Mouse (Mus musculus): ENCODE measurements at regions not wholly inside any gene's neighbourhood (a gene's known extent, or its start where the extent isn't known, plus 50 kb on each side); places are given as distances from the start of the nearest gene placed in this dataset.

DNA sequence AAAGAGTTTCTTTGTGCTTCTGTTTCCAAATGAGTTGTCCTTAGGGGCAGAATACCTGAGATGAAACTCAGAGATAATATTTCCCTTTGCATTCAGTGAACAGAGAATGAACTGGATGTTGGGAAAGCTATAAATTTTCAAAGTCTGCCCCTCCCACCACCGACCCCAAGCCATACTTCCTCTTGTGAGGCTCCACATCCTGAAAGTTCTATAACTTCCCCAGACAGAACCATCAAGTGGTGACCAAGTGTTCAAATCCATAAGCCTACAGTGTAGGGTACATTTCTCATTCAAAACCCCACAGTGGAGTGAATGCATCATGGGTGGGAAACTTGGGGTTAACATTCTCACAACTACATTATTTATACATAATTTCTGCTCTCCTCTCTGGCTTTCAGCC, 132.1 kb upstream of the Tusc1 start:
- H3K27me3 ChIP-seq (ENCODE audit: insufficient read depth, low read length), result no peaks in the 10 kb centered on the region
- TF ChIP-seq GATA1 (IDR thresholded peaks at IDR 0.05; ENCODE audit: borderline replicate concordance, low read length) (no peak), CTCF (IDR thresholded peaks at IDR 0.05; ENCODE audit: low read depth, low read length) (no peak), POLR2AphosphoS5 (IDR thresholded peaks at IDR 0.05; ENCODE audit: insufficient replicate concordance, low read depth, low read length) (no peak), GATA2 (IDR thresholded peaks at IDR 0.05; ENCODE audit: borderline replicate concordance, low read depth, low read length) (no peak), TAL1 (conservative IDR thresholded peaks at IDR 0.05; ENCODE audit: low read depth, low read length) (no peak)
- H3K36me3 ChIP-seq (replicated peaks), result no peaks in the 10 kb centered on the region
- H3K4me3 ChIP-seq (ENCODE audit: low read depth, low read length), result no peak overlapping the region
- no peak for ATAC-seq (ENCODE audit: extremely low read depth, insufficient number of reproducible peaks, low FRiP score, poor library complexity, severe bottlenecking)
- no peaks in the 10 kb centered on the region for H3K9me3 ChIP-seq (replicated peaks)
- no peak for DNase-seq (ENCODE audit: low spot score)
- 0 out of 2 replicates have a peak, but pooled peaks cover 2% of the 10 kb centered on the region for H3K4me1 ChIP-seq (ENCODE audit: insufficient read depth, low read depth, low read length)

DNA sequence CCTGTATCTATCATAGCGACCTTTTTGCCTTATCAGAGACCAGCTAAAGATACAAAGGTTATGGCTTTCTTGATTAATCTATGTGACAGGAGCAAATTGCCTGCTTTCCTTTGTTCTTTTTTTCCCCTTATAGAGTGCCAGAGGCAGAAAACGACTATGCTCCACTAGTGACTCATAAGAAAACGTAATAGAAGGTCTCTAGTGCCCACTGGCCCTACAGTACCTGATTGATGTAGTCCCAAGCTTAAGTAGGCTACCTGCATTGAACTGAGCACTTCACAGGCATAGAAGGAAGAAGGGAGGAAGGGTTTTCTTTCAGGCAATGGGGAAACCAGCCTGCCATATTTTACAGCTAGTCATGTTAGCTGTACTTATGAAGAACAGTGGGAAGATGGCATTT, 116.0 kb upstream of the Tusc1 start:
- no peak for DNase-seq (ENCODE audit: low spot score)
- no peaks in the 10 kb centered on the region for H3K9me3 ChIP-seq (replicated peaks)
- H3K4me1 ChIP-seq (ENCODE audit: insufficient read depth, low read depth, low read length), result no peaks in the 10 kb centered on the region
- H3K27me3 ChIP-seq (ENCODE audit: insufficient read depth, low read length), result no peaks in the 10 kb centered on the region
- no peaks in the 10 kb centered on the region for H3K36me3 ChIP-seq (replicated peaks)
- no peak overlapping the region for H3K4me3 ChIP-seq (ENCODE audit: low read depth, low read length)
- no peak for ATAC-seq (ENCODE audit: extremely low read depth, insufficient number of reproducible peaks, low FRiP score, poor library complexity, severe bottlenecking)
- TF ChIP-seq CTCF (IDR thresholded peaks at IDR 0.05; ENCODE audit: low read depth, low read length) (no peak), GATA1 (IDR thresholded peaks at IDR 0.05; ENCODE audit: borderline replicate concordance, low read length) (no peak), POLR2AphosphoS5 (IDR thresholded peaks at IDR 0.05; ENCODE audit: insufficient replicate concordance, low read depth, low read length) (no peak), GATA2 (IDR thresholded peaks at IDR 0.05; ENCODE audit: borderline replicate concordance, low read depth, low read length) (no peak), TAL1 (conservative IDR thresholded peaks at IDR 0.05; ENCODE audit: low read depth, low read length) (no peak)

DNA sequence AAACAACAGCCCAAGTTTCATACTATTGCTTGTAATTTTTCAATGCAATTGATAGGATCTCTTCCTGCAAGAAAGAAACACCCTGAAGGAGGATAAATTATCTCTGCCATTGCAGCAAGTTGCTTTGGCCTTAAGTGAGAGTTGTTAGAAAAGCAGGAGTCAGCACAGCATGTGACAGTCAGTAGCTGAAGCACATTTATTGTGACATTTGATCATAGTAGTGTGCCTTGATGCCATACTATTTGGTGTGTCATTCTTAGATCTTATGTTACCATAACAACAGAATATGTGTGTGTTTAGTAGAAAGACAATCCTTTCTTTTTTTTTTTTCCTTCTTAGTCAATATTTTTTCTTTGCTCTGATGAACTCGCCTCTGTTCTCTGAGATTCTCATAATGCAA, 115.5 kb upstream of the Tusc1 start:
- no peak for DNase-seq (ENCODE audit: low spot score)
- Histone ChIP-seq H3K4me3 (ENCODE audit: low read depth, low read length) (no peak overlapping the region), H3K9me3 (replicated peaks) (no peaks in the 10 kb centered on the region), H3K36me3 (replicated peaks) (no peaks in the 10 kb centered on the region), H3K4me1 (ENCODE audit: insufficient read depth, low read depth, low read length) (no peaks in the 10 kb centered on the region), H3K27me3 (ENCODE audit: insufficient read depth, low read length) (no peaks in the 10 kb centered on the region)
- no peak for TF ChIP-seq TAL1 (conservative IDR thresholded peaks at IDR 0.05; ENCODE audit: low read depth, low read length)
- no peak for TF ChIP-seq GATA2 (IDR thresholded peaks at IDR 0.05; ENCODE audit: borderline replicate concordance, low read depth, low read length)
- TF ChIP-seq POLR2AphosphoS5 (IDR thresholded peaks at IDR 0.05; ENCODE audit: insufficient replicate concordance, low read depth, low read length), result no peak
- ATAC-seq (ENCODE audit: extremely low read depth, insufficient number of reproducible peaks, low FRiP score, poor library complexity, severe bottlenecking), result no peak

DNA sequence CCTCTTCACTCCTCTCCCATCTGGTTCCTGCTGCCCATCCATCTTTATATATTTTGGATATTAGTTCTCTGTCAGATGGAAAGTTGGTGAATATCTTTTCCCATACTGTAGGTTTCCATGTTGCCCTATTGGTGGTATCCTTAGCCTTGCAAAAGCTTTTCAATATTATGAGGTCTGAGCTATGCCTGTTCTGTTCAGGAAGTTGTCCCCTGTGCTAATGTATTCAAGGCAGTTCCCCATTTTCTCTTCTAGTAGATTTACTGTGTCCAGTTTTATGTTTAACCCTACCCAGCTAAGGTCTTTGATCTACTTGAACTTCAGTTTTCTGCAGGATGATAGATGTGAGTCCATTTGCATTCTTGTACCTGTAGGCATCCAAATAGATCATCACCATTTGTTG, 109.4 kb upstream of the Tusc1 start:
- no peak overlapping the region for H3K4me3 ChIP-seq (ENCODE audit: low read depth, low read length)
- H3K27me3 ChIP-seq (ENCODE audit: insufficient read depth, low read length), result no peaks in the 10 kb centered on the region
- H3K36me3 ChIP-seq (replicated peaks), result no peaks in the 10 kb centered on the region
- H3K9me3 ChIP-seq (replicated peaks), result no peaks in the 10 kb centered on the region
- ATAC-seq (ENCODE audit: extremely low read depth, insufficient number of reproducible peaks, low FRiP score, poor library complexity, severe bottlenecking), result no peak
- no peaks in the 10 kb centered on the region for H3K4me1 ChIP-seq (ENCODE audit: insufficient read depth, low read depth, low read length)
- DNase-seq (ENCODE audit: low spot score), result no peak
- no peak for TF ChIP-seq GATA2 (IDR thresholded peaks at IDR 0.05; ENCODE audit: borderline replicate concordance, low read depth, low read length)
- TF ChIP-seq POLR2AphosphoS5 (IDR thresholded peaks at IDR 0.05; ENCODE audit: insufficient replicate concordance, low read depth, low read length), result no peak
- TF ChIP-seq GATA1 (IDR thresholded peaks at IDR 0.05; ENCODE audit: borderline replicate concordance, low read length), result no peak
- no peak for TF ChIP-seq CTCF (IDR thresholded peaks at IDR 0.05; ENCODE audit: low read depth, low read length)
- no peak for TF ChIP-seq TAL1 (conservative IDR thresholded peaks at IDR 0.05; ENCODE audit: low read depth, low read length)

DNA sequence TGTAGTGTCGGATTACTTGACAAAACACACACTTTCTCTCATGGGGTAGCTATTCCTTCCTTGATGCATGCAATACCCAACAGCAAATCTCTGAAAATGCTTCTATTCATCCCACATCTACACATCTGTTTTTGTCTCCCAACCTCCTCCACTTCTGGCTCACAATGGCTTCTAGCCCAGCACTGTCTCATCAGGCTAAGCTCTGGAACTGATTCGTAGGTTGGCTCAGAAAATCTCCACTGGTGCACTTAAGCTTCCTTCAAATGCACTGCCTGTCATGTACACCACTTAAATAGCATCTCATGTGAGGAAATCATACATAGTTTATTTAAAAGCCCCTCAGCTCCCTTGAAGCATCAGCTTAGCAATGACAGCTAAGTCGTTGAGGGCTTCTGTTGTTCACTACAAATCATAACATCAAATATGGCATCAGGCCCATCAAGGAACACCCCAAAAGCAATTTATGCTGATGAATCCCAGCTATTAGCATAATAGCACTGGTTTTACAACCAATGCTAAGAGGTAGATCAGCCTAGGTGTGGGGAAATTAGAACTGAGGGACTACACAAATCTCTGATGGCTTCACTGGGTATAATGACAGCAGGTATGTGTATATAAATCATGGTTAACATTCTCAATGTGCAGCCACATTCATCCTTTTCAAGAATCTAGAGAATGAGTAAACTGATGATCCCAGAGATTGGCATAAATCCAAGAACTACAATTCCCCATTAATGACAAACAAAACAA, 103.5 kb upstream of the Tusc1 start:
- Histone ChIP-seq H3K4me1 (ENCODE audit: insufficient read depth, low read depth, low read length) (no peaks in the 10 kb centered on the region), H3K27me3 (ENCODE audit: insufficient read depth, low read length) (no peaks in the 10 kb centered on the region), H3K4me3 (ENCODE audit: low read depth, low read length) (no peak overlapping the region), H3K9me3 (replicated peaks) (no peaks in the 10 kb centered on the region), H3K36me3 (replicated peaks) (no peaks in the 10 kb centered on the region)
- DNase-seq (ENCODE audit: low spot score) (no peak), ATAC-seq (ENCODE audit: extremely low read depth, insufficient number of reproducible peaks, low FRiP score, poor library complexity, severe bottlenecking) (no peak)
- TF ChIP-seq POLR2AphosphoS5 (IDR thresholded peaks at IDR 0.05; ENCODE audit: insufficient replicate concordance, low read depth, low read length) (no peak), GATA1 (IDR thresholded peaks at IDR 0.05; ENCODE audit: borderline replicate concordance, low read length) (no peak), CTCF (IDR thresholded peaks at IDR 0.05; ENCODE audit: low read depth, low read length) (no peak), GATA2 (IDR thresholded peaks at IDR 0.05; ENCODE audit: borderline replicate concordance, low read depth, low read length) (no peak), TAL1 (conservative IDR thresholded peaks at IDR 0.05; ENCODE audit: low read depth, low read length) (no peak)

DNA sequence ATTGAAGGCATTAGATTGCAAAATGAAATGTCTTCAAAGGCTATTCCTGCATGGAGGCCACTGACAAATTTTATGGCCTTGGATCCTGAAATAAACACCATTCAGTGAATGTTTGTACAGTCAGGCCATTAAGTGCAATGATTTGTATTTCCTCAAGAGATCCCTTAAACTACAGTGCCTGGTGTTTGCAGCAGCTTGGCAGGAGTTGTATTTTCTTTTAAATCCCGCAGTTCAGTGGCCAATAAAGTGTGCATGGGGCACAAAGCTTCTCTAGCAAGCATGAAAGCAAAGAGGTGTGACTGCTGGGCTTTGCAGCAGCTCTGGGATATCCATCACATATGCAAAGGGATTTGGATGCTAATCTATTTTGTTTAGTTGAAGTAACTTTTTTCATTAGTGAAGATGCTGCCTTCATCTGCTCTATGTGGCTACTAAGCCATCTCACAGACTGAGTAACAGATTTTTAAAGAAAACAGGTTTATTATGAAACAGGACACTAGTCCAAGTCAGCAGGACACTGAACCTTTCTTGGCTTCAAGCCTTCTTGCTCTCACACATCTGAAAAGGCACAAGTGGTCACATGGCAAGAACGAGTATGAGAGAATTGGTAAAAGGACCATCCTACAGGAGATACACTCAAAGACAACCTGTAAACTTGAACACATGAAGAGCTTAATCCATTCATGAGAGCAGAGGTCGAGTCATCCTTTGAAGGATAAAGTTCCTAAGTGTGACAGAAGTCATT, 102.2 kb upstream of the Tusc1 start:
- no peak for DNase-seq (ENCODE audit: low spot score)

More for the DNA sequence above, 102.2 kb upstream of the Tusc1 start:
- H3K4me3 ChIP-seq (ENCODE audit: low read depth, low read length), result no peak overlapping the region
- no peak for TF ChIP-seq CTCF (IDR thresholded peaks at IDR 0.05; ENCODE audit: low read depth, low read length)
- TF ChIP-seq GATA1 (IDR thresholded peaks at IDR 0.05; ENCODE audit: borderline replicate concordance, low read length), result no peak
- no peak for TF ChIP-seq POLR2AphosphoS5 (IDR thresholded peaks at IDR 0.05; ENCODE audit: insufficient replicate concordance, low read depth, low read length)
- TF ChIP-seq GATA2 (IDR thresholded peaks at IDR 0.05; ENCODE audit: borderline replicate concordance, low read depth, low read length), result no peak
- TF ChIP-seq TAL1 (conservative IDR thresholded peaks at IDR 0.05; ENCODE audit: low read depth, low read length), result no peak
- no peaks in the 10 kb centered on the region for H3K27me3 ChIP-seq (ENCODE audit: insufficient read depth, low read length)
- ATAC-seq (ENCODE audit: extremely low read depth, insufficient number of reproducible peaks, low FRiP score, poor library complexity, severe bottlenecking), result no peak
- H3K36me3 ChIP-seq (replicated peaks), result no peaks in the 10 kb centered on the region
- H3K9me3 ChIP-seq (replicated peaks), result no peaks in the 10 kb centered on the region
- H3K4me1 ChIP-seq (ENCODE audit: insufficient read depth, low read depth, low read length), result no peaks in the 10 kb centered on the region
